ENCODE assay signal across 8 mouse cellular contexts in genomic region chr7:128460131-128460864, GRCm38 (mm10).
A peak's percentile ranks its signal among the peaks of the same experiment; 100 is the strongest.
DNase-seq lines count a peak whose midpoint lies in the region.

No protein-coding gene starts in this region.

- DNase-seq in layer of hippocampus, adult 11-12 months (ENCODE audit: low spot score), result peak; percentile 23
- DNase-seq in layer of hippocampus, adult 9-10 months (ENCODE audit: low spot score), result no peak
- DNase-seq in cerebellum, postnatal 36 days, result peak; percentile 27 to 41
- peak; percentile 96 for DNase-seq in heart, adult 11 months
- peak; percentile 11 to 22 for DNase-seq in kidney, adult 8-10 months
- DNase-seq in liver, result peak; percentile 78
- DNase-seq in natural killer cell, adult 2 months (ENCODE audit: low spot score in 2 of 2), result peak; percentile 19 to 43
- DNase-seq in testis, postnatal 10 days (ENCODE audit: low spot score), result peak; percentile 61
